Mouse (Mus musculus) frontal cortex, postnatal 10 days (tissue): Measurements from ENCODE around the gene Cr1l.

Source experiments
- DNase-seq, 2 experiments: peaks; one replicate each; pipeline ENCODE4 v3.0.0; 2022; ENCODE audit warnings: low spot score in 2 of 2, mixed read lengths in 1 of 2

The Cr1l gene

DNA sequence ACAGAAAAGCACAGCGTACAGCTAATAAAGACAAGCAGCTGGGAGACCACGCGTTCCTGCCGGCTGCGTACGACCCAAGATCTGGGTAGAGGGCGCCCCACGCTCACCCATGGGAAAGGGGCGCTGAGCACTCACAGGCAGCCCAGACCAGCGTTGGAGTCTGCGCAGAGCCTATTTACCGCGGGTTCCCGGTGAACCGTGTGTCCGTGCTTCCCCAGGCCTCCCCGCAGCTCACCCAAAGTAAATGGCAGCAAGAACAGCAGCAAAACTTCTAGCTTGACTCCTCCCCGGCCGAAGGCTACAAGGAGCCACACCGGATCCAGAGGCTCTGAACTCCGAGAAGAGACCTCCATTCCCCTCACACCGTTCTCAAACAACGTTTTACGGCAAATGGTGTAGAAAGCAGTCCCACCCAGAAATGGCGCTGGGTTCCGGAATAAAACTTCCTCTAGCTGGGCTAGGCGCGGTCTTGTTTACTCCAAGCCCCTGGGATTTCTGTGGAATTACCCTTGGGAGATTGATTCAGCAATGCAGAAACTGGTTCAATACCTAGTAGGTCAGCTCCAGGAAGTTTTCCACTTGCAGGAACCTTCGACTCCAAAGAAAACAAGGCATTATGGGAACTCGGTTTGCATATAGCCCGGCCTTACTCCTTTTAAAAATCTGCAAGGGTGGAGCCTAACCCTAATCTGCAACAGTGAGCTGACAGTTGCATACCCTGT is at the start of gene Cr1l:
Cr1l (minus strand) TSS at position 634 of the 722 bp plus-strand sequence.
- peak; percentile 83 to 88 for DNase-seq

GRCm38 (mm10) chr1:195175980-195176931 is 44.9 kb upstream of the Cr1l start, which contains the start of gene Cr2:
Gene Cr2 (minus strand): TSS chr1:195176716.
- DNase-seq: peak; percentile 29 to 63

GRCm38 (mm10) chr1:195164996-195165755 is 33.8 kb upstream of the Cr1l start:
- no peak for DNase-seq

DNA sequence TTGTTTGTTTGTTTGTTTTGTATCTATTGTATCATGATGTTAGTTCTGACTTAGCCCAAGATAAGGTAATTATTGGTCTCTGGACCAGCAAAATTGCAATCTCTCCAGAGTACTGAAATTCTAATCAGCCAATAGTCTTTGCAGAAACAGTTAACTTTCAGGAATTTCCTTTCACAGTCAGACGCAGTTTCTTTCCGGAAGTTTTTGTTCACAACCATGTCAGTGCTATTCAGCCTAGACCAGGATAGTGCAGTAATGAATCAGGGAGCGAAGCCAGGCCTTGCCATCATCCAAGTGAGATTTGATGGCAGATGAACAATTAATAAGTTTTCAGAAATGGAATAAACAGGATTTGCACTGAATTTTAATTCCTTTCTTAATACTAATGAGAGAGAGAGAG is 684 bp upstream of the Cr1l start:
- DNase-seq: no peak

- no peak for DNase-seq
Measured at GRCm38 (mm10) chr1:195131675-195132015, 259 bp upstream of the Cr1l start.

GRCm38 (mm10) chr1:195130479-195130878 is 907 bp downstream of the Cr1l start:
- DNase-seq: no peak

DNA sequence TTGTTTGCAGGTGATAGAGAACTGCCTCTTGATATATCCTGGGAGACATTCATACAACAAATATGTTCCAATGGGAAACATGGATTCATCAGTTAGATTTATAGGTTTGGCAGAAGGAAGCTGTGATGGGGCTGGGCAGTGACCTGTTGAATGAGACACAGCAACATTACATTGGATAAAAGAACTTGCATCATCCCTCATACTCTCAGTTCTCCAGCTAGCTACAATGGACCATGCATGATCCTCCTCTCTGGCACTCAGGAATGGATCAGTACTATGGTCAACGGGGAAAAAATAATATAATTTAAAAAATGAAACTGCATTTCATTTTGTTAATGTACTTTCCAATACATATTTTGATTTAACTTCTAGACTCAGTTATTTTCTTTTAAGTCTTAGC is 1.5 kb downstream of the Cr1l start:
- no peak for DNase-seq

DNA sequence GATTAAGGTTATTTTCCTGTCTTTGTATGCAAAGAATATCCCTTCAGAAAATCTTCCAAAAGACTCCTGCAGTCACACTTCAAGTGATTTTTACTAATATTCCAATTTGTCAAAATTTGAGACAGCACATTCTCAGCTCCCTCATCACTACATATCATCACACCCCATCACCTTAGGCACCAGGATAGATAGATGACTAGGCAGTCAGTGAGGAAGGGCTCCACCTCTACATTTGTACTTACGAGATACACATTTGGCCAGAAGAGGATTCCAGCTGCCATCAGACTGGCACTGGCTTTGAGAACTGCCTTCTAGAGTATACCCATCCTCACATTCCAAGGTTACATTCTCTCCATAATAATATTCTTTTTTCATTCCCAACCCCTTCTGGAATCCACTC is 17.0 kb downstream of the Cr1l start:
- DNase-seq: no peak

GRCm38 (mm10) chr1:195113621-195114020 is 17.8 kb downstream of the Cr1l start:
- DNase-seq: no peak

DNA sequence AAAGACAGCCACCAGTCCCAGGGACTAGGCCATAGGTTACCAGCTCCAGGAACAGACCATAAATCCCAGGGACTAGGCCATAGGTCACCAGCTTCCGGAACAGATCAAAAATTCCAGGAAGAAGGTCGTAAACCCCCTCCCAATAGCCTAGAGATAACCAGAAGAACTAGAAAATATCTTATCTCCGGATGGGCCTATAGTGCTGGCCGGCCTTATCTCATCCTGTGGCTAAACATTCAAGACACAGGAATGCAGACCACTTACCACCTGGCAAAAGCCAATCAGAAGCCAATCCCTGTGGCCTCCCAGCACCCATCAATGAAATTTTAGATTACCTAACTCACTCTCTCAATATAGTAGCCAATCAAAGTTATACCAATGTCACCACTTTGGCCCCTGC is 30.7 kb downstream of the Cr1l start:
- DNase-seq: no peak

DNA sequence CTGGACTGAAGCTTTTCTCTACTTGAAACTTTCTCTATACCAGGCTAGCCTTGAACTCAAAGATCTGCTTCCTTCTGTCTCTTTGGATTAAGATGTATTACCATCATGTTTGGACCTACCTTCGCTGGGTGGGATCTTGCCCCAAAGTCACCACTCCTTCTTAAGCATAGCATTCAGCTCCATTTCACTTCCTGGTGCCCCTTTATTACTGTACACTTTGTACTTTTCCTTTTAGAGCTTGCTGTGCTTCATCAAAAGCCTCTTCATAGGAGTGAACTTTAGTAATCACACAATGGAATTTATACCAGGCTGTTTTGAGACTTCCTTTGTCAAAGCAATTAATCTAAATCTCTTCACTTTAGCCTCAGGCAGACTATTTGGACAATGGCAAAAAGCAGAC is 33.4 kb downstream of the Cr1l start:
- no peak for DNase-seq

- peak in 1 of 2 experiments; percentile 30 for DNase-seq
Measured at GRCm38 (mm10) chr1:195092220-195092720, 39.1 kb downstream of the Cr1l start, which contains the start of gene Cd46. Gene Cd46 (minus strand): TSS chr1:195092249.

GRCm38 (mm10) chr1:195091699-195092219 is 39.6 kb downstream of the Cr1l start:
- DNase-seq: no peak

GRCm38 (mm10) chr1:195082142-195082541 is 49.2 kb downstream of the Cr1l start:
- no peak for DNase-seq
